Mouse (Mus musculus) embryonic stem cell, embryonic (primary cell): Measurements from ENCODE around the gene Usp31.

Source experiments
- CTCF ChIA-PET, 4 experiments: fragments of 300-600 bp in 2 of 4; fragments of 350-600 bp in 2 of 4; sonication (Branson Sonifier 250); formaldehyde crosslinking; loops; one replicate each; lab custom pipeline; 2022; ENCODE audit warnings: inconsistent platforms in 2 of 4; lab: Charles Lee
- POLR2A ChIA-PET, 4 experiments: fragments of 300-600 bp in 2 of 4; fragments of 350-600 bp in 2 of 4; sonication (Branson Sonifier 250); formaldehyde crosslinking; loops; one replicate each; lab custom pipeline; 2022; ENCODE audit warnings: antibody characterized with exemption in 4 of 4, inconsistent platforms in 1 of 4; lab: Charles Lee

Gene Usp31

DNA sequence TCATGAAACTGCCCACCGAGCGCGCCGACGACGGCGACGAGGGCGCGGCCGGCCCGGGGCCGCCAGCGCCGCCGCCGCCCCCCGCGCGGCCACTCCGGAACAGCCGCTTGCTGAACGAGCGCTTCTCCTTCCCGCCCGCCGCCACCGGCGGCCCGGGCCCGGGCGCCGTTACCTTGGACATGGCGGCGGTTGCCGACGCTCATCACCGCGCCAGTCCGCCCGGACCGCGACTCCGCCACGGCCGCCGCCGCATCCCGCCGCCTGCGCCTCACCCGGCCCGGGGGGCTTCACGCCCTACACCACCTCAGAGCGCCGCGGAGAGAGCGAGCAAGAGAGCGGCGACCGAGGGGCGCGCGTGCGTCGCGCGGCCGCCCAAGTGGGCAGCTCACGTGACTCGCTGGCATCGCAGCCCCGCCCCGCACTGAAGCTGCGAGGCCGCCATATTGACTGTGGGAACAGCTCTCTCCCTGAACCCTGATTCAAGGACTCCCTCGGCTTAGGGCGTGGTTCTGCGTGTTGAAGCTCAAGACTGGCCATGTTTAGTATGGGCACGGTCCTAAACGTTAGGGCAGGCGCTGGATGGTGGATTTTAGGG lies at the start of gene Usp31:
Usp31 (minus strand) TSS at position 181 of the 595 bp plus-strand sequence.
- ChIA-PET POLR2A (interaction anchor here (0.6 to 1.7 kb wide), 21 partner anchors 9 to 1663 kb away, joined by 3 to 6 read pairs (median 3); partner anchors contain the start of genes Cdr2 (in 1 of the 4), Dctn5 (in 1 of the 4), Ears2 (in 1 of the 4) and Gga2 (in 1 of the 4)), CTCF (interaction anchor here (0.6 to 1.7 kb wide), 7 partner anchors 27 to 490 kb away, joined by 3 to 11 read pairs (median 4); partner anchors contain the start of gene Scnn1g (in 2 of the 4))

DNA sequence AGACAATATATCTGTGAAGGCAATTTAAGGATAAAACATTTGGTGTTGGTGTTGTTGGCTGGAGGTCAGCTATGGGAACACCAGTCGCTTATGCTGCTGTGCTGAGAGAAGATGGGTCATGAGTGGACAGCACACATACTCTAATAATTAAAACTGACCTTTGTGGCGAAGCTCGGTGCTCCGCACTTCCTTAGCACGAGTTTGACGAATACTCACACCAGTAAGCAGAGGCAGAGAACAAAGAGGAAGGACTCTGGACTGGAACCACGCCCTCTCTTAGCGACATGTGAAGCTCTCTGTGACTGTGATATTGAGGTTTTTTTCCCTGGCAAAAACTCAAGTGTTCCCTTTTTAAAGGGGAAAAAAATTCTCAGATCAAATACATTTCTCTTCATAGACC lies 47.7 kb upstream of the Usp31 start:
- POLR2A ChIA-PET, result no interaction called here
- CTCF ChIA-PET, result interaction anchor here in 3 of 4 experiments (0.5 to 0.9 kb wide), 4 partner anchors 145 to 1584 kb away, joined by 3 read pairs; no protein-coding TSS in a partner anchor

DNA sequence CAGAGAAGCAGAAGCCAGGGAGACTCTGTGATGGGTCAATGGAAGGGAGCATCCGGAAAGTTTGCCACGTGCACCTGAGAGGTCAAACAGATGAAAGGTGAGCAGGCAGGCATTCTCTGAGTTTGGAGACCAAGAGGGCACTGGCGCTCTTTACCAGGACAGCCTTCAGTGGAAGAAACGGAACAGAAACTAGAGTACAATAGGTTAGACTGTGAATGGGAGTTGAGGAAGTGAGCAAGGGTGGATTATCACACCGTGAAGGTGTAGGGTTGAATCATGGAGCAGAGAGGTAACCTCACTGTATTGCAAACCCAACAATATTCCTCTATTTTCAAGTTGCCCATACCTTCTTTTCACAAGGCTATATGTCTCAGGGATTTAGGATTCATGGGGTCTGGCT lies 43.2 kb upstream of the Usp31 start:
- ChIA-PET CTCF (interaction anchor here in 1 of 4 experiments (0.6 kb wide), 1 partner anchor 288 kb away, joined by 7 read pairs; no protein-coding TSS in a partner anchor), POLR2A (no interaction called here)

DNA sequence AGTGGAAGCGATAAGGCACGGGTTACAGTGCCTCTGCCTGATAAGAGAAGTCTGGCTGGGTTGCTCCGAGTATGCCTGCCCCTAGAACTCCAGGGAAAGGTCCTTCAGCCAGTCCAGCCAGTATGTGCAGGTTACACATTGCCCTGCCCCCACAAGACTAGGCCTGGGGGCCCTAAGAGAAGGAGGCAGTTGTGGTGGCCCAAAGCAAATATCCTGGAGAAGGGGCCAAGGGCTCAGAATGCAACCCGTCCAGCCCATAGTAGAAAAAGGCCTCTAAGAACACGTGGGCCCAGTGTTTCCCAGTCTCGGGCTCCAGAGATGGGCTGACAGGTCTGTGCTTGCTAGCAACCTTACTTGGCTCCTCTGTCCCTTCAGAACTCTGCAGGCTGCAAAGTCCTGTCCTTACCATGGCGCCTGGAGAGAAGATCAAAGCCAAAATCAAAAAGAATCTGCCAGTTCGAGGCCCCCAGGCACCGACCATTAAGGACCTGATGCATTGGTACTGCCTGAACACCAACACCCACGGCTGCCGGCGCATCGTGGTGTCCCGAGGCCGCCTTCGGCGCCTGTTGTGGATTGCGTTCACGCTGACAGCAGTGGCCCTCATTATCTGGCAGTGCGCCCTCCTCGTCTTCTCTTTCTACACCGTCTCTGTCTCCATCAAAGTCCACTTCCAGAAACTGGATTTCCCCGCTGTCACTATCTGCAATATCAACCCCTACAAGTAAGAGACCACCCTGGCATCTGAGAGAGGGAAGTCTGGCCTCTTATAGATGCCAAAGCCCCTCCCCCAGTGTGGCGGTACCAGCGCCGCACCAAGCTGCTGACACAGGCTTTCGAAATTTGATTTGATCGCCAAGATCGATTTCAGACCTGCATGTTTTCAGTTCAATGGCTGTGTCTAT lies 30.7 kb upstream of the Usp31 start:
- ChIA-PET CTCF (interaction anchor here in 1 of 4 experiments (0.6 kb wide), 1 partner anchor 174 kb away, joined by 3 read pairs; no protein-coding TSS in a partner anchor), POLR2A (interaction anchor here in 1 of 4 experiments (0.7 kb wide), 1 partner anchor 668 kb away, joined by 3 read pairs; no protein-coding TSS in a partner anchor)

DNA sequence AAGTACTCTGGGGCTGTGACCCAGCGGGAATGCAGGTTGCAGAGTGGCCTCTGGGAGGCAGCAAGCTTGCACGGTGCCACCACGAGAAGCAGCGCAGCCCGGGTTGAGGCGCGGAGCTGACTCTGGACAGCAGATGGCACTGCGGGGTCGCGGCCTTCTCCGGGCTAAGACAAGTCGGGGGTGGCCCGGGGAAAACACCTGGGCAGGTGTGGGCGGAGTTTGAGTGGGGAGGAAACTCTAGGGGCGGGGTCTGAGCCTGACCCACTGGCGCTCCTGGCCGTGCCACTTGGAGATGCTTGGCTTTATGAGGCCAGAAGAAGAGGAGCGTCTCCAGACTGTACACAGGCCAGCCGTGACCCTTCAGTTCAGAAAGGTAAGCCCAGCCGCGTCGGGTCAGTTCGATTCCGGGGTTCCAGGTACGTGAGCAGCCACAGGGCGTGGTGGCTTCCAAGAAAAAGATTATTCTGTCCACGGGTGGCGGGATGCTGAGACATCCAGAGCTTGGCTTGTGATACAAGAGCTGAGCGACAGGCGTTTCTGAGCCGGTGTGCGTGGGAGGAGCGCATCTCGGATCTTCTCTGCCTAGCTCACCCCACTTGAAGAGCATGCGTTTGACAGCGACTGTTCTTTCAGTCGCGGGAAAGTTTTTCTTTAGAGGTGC lies 27.2 kb upstream of the Usp31 start, which contains the start of gene Scnn1g:
Scnn1g (plus strand) TSS at position 309 of the 661 bp plus-strand sequence.
- CTCF ChIA-PET, result interaction anchor here (0.5 to 3.2 kb wide), 101 partner anchors 9 to 575 kb away, joined by 3 to 95 read pairs (median 4); partner anchors contain the start of genes Usp31 (in 2 of the 4), Ears2 (in 1 of the 4), Gga2 (in 1 of the 4) and Ubfd1 (in 1 of the 4)
- POLR2A ChIA-PET, result interaction anchor here (0.5 to 1.8 kb wide), 12 partner anchors 27 to 287 kb away, joined by 3 to 9 read pairs (median 4); partner anchors contain the start of genes Gga2 (in 2 of the 4) and Usp31 (in 2 of the 4)

DNA sequence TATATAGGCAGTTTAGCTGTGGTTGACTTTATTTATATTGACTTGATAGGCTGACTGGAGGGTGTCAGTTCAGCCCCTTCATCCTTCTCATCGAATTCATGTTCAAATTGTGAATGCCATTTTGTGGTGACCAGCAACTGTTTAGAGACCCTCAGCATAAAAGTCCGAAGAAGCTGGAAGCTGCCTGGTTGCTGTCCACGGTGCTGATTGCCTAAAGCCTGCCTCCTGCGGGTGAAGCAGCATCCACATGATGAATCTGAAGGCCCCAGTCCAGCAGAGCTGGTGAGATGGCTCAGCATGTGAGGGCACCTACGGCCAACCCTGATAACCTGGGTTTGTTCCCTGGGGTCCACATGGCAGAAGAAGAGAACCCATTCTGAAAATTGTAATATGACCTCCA lies 23.2 kb upstream of the Usp31 start:
- ChIA-PET POLR2A (interaction anchor here in 2 of 4 experiments (0.7 to 1.0 kb wide), 3 partner anchors 23 to 25 kb away, joined by 3 to 4 read pairs (median 3); partner anchors contain the start of gene Usp31 (in 2 of the 2)), CTCF (interaction anchor here in 3 of 4 experiments (0.6 to 2.5 kb wide), 6 partner anchors 169 to 245 kb away, joined by 3 to 7 read pairs (median 4); no protein-coding TSS in a partner anchor)

DNA sequence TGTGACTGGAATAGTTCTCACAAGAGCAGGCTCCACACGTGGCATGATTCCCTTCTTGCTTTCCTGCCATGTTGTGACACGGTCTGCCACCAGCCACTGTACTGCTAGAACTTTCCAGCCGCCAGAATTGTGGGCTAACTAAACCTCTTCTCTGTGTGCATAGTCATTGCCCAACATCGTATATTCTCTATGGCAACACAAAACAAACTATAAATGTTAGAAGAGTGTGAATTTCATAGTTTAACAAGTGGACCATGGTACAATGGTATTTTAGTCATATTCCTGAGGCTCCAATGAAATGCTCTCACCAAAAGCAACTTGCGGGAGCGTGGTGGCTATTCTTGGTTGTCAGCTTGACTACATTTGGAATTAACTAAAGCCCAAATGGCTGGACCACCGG lies 10.0 kb upstream of the Usp31 start:
- ChIA-PET POLR2A (interaction anchor here in 1 of 4 experiments (0.7 kb wide), 1 partner anchor 9 kb away, joined by 3 read pairs; no protein-coding TSS in a partner anchor), CTCF (interaction anchor here in 2 of 4 experiments (0.6 kb wide), 2 partner anchors 17 to 488 kb away, joined by 4 read pairs; no protein-coding TSS in a partner anchor)

DNA sequence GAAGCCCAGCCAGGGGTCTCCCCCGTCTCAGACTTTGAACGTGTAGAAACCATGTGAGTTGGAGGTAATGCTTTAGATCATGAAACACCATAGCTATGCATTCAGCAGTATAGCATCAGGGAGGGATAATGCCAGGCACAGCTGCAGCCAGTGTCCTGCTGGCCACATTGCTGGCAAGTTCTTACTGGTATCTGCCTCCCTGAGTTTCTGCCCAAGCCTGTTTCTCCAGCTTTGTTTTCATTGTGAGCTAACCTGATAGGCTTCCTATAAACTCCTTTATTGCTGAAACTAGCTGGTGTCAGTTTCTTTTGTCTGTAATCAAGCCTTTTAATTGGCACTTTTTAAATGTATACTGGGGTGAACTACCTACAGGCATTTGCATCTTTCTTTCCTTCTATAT lies 4.1 kb upstream of the Usp31 start:
- ChIA-PET CTCF (interaction anchor here in 3 of 4 experiments (0.8 to 1.5 kb wide), 3 partner anchors 23 to 253 kb away, joined by 3 to 5 read pairs (median 4); partner anchors contain the start of gene Scnn1g (in 2 of the 3)), POLR2A (interaction anchor here in 1 of 4 experiments (1.0 kb wide), 1 partner anchor 275 kb away, joined by 3 read pairs; no protein-coding TSS in a partner anchor)

DNA sequence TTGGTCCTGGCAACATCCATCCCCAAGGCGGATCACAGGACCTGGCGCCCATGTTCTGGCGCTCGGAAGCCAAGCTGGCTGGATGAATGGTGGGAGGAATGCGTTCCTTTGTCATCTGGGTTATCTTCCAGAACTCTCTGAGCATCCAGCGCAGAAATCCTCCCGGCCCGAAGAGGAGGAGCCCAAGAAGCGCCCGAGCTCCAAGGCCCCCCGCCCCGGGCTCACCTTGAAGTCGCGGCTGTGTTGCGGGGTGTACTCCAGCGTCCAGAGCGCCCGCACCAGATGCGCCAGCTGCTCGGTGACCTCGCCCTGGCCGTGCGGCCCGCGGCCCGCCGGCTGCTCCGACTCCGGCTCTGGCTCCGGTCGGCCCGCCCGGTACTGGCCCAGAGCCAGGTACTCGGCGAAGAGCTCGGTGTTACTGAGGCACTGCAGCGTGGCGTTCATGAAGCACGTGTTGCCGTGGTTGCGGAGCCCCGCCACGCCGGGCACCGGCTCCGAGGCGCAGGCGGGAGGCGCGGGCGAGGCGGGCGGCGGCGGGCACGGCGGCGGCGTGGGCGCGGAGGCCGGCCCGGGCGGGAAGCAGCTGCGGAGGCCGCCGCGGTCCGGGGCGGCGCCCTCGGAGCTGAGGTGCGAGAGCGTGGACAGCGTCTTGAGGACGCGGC lies 511 bp downstream of the Usp31 start:
- ChIA-PET CTCF (interaction anchor here (0.6 to 1.7 kb wide), 7 partner anchors 27 to 368 kb away, joined by 3 to 11 read pairs (median 4); partner anchors contain the start of gene Scnn1g (in 3 of the 4)), POLR2A (interaction anchor here in 3 of 4 experiments (0.6 to 1.7 kb wide), 14 partner anchors 10 to 1664 kb away, joined by 3 to 6 read pairs (median 4); partner anchors contain the start of genes Cdr2 (in 1 of the 3), Cog7 (in 1 of the 3), Ears2 (in 1 of the 3) and Mettl9 (in 1 of the 3))

DNA sequence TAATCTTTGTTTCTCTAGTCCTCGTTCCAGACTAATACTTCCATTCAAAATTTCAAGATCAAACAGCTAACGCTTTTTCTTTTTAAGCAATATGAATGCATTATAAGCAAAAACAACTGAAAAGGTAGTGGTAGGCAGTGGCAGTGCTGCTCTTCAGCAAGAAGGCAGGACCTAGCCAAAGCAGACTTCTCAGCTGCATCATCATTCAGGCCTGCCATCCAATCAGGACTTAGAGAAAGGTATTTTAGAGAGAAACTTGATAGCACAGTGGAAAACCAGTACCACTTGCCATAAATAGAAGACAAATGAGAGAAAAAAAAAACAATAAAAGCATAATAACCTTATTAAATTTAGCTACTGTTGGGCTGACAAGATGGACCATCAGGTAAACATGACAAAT lies 2.0 kb downstream of the Usp31 start:
- CTCF ChIA-PET, result no interaction called here

DNA sequence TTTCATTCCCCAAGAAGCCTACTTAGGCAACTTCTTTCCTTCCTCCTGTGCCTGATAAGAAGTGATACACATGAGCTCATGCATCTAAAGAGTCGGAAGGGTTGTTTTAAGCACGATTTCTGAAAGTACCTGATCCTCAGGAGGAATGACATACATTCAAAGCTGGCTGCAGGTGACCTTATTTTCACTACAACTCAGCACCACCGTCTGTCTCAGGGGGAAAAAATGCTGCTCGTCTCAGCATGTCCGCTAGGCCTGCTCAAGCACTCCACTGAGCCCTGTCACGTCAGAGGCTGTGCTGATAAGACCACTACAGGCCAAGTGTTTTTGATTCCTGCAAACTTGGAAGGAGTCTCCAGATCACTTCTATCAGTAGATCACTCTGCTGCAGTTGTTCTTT lies 5.1 kb downstream of the Usp31 start:
- POLR2A ChIA-PET, result no interaction called here
- CTCF ChIA-PET, result no interaction called here

More for the DNA sequence above, 2.0 kb downstream of the Usp31 start:
- POLR2A ChIA-PET, result interaction anchor here in 1 of 4 experiments (0.9 to 1.3 kb wide), 3 partner anchors 8 to 40 kb away, joined by 3 read pairs; no protein-coding TSS in a partner anchor

DNA sequence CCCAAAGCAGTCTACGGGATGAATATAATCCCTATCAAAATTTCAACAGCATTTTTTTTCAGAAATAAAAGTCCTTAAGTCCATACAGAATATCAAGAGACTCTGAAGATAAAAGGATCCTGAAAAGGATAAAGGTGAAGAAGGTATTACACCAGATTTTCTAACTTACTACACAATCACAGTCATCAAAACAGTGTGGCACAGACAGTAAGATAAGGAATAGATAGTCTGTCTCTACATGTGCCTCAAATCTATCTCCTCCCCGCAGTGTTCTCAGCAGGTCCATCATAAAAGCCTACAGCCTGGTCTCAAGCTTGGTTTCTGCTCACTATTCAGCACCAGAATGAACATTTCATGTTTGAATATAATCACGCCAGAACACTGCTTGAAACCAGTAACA lies 6.6 kb downstream of the Usp31 start:
- CTCF ChIA-PET, result no interaction called here
- POLR2A ChIA-PET, result no interaction called here

DNA sequence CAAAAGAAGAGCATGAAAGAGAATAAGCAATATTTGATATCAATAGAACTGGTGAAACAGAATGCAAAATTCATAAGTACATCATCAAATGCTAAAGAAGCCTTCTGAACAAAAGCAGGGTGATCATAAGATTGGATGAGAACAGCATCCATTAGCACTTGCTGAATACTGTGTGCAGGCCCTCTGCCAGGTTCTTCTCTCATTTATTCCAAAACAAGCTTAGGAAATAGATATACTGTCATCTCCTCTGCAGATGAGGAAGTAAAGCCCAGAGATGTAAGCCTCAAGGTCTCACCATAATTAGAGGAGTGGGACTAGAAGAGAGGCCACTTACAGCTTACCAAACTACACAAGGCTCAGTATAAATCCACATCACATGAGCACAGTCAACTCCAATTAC lies 7.8 kb downstream of the Usp31 start:
- POLR2A ChIA-PET, result interaction anchor here in 2 of 4 experiments (0.6 to 0.8 kb wide), 3 partner anchors 17 to 435 kb away, joined by 3 to 6 read pairs (median 3); no protein-coding TSS in a partner anchor
- CTCF ChIA-PET, result no interaction called here

DNA sequence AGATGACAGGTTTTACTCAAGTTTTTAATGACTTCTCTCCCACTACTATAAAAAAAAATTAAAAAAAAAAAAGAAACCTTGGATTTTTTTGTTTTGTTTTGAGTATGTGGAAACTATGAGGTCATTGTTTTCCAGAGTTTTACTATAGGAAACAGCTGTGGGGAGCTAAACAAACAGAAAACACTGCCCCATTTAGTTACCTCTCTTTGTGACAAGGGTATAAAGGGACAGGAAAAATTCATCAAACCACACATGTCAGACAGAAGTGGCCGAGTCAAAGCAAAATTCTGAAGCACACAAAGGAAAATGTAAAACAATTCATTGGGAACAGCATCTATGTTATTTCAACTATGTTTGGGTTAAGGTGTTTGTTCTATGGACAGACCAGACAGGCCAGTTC lies 9.5 kb downstream of the Usp31 start:
- POLR2A ChIA-PET, result interaction anchor here in 1 of 4 experiments (1.0 kb wide), 1 partner anchor 10 kb away, joined by 3 read pairs; no protein-coding TSS in a partner anchor
- CTCF ChIA-PET, result no interaction called here

DNA sequence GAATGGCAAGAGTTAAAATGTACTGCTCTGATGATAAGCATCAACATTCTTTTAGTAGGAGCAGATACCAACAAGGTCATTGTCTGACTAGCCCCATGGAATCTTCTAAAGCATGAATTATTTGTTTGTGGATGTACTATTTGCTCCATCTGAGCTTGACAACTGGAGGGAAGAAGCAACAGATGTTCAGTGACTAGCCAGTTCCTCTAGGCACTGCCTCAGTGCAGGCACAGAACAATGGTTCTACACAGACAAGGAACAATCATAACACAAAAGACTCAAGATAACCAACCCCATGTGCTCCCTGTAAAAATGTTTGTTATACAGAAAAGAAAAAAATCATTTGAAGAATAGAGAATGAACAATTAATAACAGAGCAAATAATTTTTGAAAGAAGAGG lies 9.9 kb downstream of the Usp31 start:
- ChIA-PET POLR2A (no interaction called here), CTCF (no interaction called here)

DNA sequence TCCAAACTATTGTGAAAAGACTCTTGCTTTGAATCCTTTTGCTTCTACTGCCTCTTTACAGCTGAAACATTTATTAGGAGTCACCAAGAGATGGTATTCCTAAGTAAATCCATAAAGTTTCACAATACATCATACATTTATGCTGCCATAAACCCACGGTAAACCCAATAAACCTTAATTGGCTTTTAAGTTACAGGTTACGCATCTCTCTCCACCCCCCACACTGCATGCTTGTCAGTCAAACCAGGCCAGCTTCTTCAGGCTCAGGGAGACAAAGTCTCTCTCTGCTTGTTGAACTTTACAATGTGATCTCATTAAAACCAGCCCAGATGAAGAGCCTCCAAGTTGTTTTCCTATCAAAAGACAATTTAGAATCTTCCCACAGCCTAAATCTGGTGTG lies 15.2 kb downstream of the Usp31 start:
- ChIA-PET CTCF (no interaction called here), POLR2A (no interaction called here)

DNA sequence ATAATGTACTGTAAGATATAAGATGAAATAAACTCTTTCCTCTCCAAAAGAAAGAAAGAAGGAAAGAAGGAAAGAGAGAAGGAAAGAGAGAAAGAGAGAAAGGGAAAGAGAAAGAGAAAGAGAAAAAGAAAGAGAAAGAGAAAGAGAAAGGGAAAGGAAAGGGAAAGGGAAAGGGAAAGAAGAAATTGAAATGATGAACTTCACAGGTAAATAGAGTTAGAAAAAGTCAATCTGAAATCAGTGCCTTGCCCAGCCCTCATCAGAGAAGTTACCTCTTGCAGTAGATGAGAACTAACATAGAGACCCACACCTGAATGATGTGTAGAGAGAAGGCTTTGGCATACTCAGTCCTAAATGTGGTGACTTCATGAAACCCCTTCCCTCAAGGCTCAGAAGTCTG lies 17.7 kb downstream of the Usp31 start:
- POLR2A ChIA-PET, result no interaction called here
- CTCF ChIA-PET, result no interaction called here
